In the genomic region with DNA sequence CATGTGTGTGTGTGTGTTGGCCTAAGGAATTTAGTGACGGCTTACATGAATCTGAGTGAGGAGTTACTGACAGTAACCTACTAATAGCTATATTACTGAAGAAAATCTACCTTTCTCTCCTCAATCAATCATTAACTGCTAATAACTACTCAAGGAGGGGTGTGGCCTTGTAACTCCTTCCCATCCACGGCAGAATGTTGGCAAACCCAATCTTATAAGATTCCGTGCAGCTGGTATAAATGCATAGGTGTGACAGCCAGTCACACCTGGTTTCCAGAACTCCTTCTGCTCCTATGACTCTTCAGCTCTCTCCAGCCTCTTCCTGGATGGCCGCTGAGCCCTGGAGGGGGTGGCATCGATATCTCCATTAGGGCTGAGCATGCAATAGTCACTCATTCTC, we compare ENCODE assay signal across 18 mouse cellular contexts. TPM values are rescaled to one million over a fixed set of nuclear protein-coding genes. Genes with fewer than 3 reads are reported as not detected.
"Had no signal": no experiment of that assay in that cellular context is flagged by ENCODE, and none has a peak within 500 bp of the region (broad histone marks: within the 10 kb centered on the region; RNA-seq: fewer than 3 reads in every experiment).

No protein-coding gene starts in this region.

- H3K27ac ChIP-seq: midbrain, embryonic 10.5 days; midbrain, embryonic 12.5 days; neural tube, embryonic 13.5 days; neural tube, embryonic 15.5 days; stomach, embryonic 15.5 days; stomach, postnatal 0 days had no signal

- H3K4me2 ChIP-seq: lung, embryonic 14.5 days; midbrain, embryonic 12.5 days; neural tube, embryonic 13.5 days; neural tube, embryonic 15.5 days; stomach, embryonic 15.5 days had no signal

- H3K27me3 ChIP-seq: midbrain, embryonic 12.5 days; neural tube, embryonic 13.5 days; neural tube, embryonic 15.5 days; stomach, embryonic 15.5 days had no signal

- H3K4me1 ChIP-seq: midbrain, embryonic 10.5 days; midbrain, embryonic 12.5 days; neural tube, embryonic 13.5 days; neural tube, embryonic 15.5 days; stomach, embryonic 15.5 days had no signal

- ATAC-seq: midbrain, embryonic 16.5 days had no signal

- H3K4me3 ChIP-seq: midbrain, embryonic 10.5 days; midbrain, embryonic 12.5 days; myocyte; neural tube, embryonic 13.5 days; neural tube, embryonic 15.5 days; stomach, embryonic 15.5 days had no signal

- H3K9me3 ChIP-seq: midbrain, embryonic 12.5 days; neural tube, embryonic 13.5 days; neural tube, embryonic 15.5 days; stomach, embryonic 15.5 days had no signal

- H3K36me3 ChIP-seq: midbrain, embryonic 10.5 days; midbrain, embryonic 12.5 days; neural tube, embryonic 13.5 days; neural tube, embryonic 15.5 days; stomach, embryonic 15.5 days had no signal

- H3K9ac ChIP-seq: lung, embryonic 14.5 days; midbrain, embryonic 12.5 days; neural tube, embryonic 13.5 days; neural tube, embryonic 15.5 days; stomach, embryonic 15.5 days had no signal

- DNase-seq: lung, adult 18-20 months; lung, embryonic 14.5 days; lung, postnatal 10 days; lung, postnatal 4 days; midbrain, embryonic 14.5 days; right cerebral cortex, postnatal 14 days; thymus, adult 2 months; thymus, postnatal 25 days; thymus, postnatal 4 days had no signal

RNA-seq across cellular contexts. Expression of a gene that starts 25.8 kb away (rescaled TPM):
- polyA plus RNA-seq: spleen, adult 2 months had no signal
